Mouse (Mus musculus) kidney, adult 2 months (tissue): ENCODE results near the gene Etv5. TPM values are rescaled to one million over a fixed set of nuclear protein-coding genes. Genes with fewer than 3 reads are reported as not detected.

ENCODE experiments used
- DNase-seq: peaks from one replicate; pipeline ENCODE4 v3.0.0; 2021
- H3K27ac ChIP-seq: fragments of 200-500 bp; 2 replicates; pipeline ENCODE4 v1.5.1; 2012; ENCODE audit warnings: low read depth, low read length, control low read depth, inconsistent platforms; ENCODE audit not compliant: insufficient read depth
- H3K27me3 ChIP-seq: fragments of 200-500 bp; replicated peaks from 2 replicates; pipeline ENCODE4 v1.6.1; 2012; ENCODE audit warnings: mild to moderate bottlenecking, moderate library complexity, low read length, inconsistent platforms; ENCODE audit not compliant: control insufficient read depth, insufficient read depth
- H3K36me3 ChIP-seq: fragments of 200-500 bp; 2 replicates; pipeline ENCODE4 v1.6.1; 2012; ENCODE audit warnings: mild to moderate bottlenecking, moderate library complexity, low read length, inconsistent platforms; ENCODE audit not compliant: control insufficient read depth, insufficient read depth
- H3K4me1 ChIP-seq: fragments of 200-500 bp; 2 replicates; pipeline ENCODE4 v1.6.1; 2011; ENCODE audit warnings: low read length; ENCODE audit not compliant: control insufficient read depth, insufficient read depth
- H3K4me3 ChIP-seq: fragments of 200-500 bp; 2 replicates; pipeline ENCODE4 v1.5.1; 2011; ENCODE audit warnings: mild to moderate bottlenecking, low read depth, low read length, control low read depth; ENCODE audit not compliant: insufficient read depth
- CTCF ChIP-seq: fragments of 200-500 bp; conservative IDR thresholded peaks from 2 replicates; pipeline ENCODE4 v1.5.1; 2011; ENCODE audit warnings: low read depth, mild to moderate bottlenecking, control low read depth, low read length, moderate library complexity, mixed read lengths; ENCODE audit not compliant: insufficient read depth, insufficient read length
- POLR2A ChIP-seq: fragments of 200-500 bp; IDR thresholded peaks from one replicate; pipeline ENCODE4 v1.6.1; 2011; ENCODE audit warnings: low read depth, low read length, control low read depth
- WGBS: fragments of 180-500 bp; shearing (Covaris S2); methylation state at CpG from one replicate; pipeline ENCODE4 v1.1.7; 2018; 5-methylcytosine and 5-hydroxymethylcytosine counted together
- polyA plus RNA-seq: library from polyadenylated mRNA; depleted of rRNA; stranded (reverse); fragments of >200 nt; gene quantifications from 2 replicates; pipeline ENCODE4 v1.2.3, GENCODE M21; 2012; rRNA removed

Etv5 gene
- polyA plus RNA-seq, 1 experiment: 19.7 TPM

DNA sequence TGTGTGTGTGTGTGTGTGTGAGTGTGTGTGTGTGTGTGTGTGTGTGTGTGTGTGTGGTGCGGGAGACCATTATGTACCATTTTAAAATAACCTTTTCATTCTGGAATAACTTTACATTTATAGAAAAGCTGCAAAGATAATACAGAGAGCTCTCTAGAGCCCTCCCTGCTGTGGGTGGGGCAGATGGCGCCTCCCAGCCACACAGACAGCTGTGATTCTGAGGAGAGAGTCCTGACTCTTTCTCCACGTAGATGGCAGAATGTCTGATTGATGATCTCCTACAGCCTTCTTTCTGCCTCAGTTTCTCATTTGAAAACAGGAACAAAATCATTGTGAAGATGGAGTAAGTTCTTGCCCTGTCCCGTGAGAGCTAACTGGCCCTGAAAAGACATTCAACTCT lies 91.5 kb downstream of the Etv5 start:
- WGBS: 83% methylated on average over 4 of the region's 4 CpGs

DNA sequence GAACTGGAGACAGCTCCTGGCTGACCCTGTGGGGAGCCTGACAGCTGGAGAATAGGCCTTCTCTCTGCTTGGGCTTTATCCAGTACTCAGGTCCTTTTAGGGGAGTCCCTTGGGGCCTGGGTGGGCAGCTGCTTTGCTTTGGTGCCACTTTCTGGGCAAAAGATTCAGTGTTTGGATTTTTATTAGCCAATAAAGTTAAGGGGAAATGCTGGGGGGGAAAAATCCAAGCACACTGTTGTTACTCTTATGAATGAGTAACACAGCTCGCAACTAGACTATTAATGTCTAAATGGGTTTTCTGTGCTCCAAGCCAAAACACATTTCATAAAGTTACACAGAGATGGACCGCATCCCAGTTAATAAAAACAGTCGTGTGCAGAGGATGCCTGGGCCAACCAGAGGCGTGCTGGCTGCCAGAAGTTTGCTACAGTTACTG lies 98.3 kb downstream of the Etv5 start:
- no peak for TF ChIP-seq CTCF
- no peak for TF ChIP-seq POLR2A
- 36% methylated on average over 4 of the region's 4 CpGs for WGBS
- Histone ChIP-seq H3K4me3 (no peak overlapping the region), H3K36me3 (no peaks in the 10 kb centered on the region), H3K27ac (peak overlapping the region; percentile 82; the same call in 1 of the 2 replicates), H3K27me3 (no peaks in the 10 kb centered on the region), H3K4me1 (peaks cover 2% of the 10 kb centered on the region; the same call in 1 of the 2 replicates)
- DNase-seq: peak; percentile 68

More for the DNA sequence above, 91.5 kb downstream of the Etv5 start:
- Histone ChIP-seq H3K36me3 (no peaks in the 10 kb centered on the region), H3K4me1 (no peaks in the 10 kb centered on the region), H3K27me3 (no peaks in the 10 kb centered on the region), H3K4me3 (no peak overlapping the region), H3K27ac (no peak overlapping the region)
- TF ChIP-seq POLR2A (no peak), CTCF (no peak)
- no peak for DNase-seq

DNA sequence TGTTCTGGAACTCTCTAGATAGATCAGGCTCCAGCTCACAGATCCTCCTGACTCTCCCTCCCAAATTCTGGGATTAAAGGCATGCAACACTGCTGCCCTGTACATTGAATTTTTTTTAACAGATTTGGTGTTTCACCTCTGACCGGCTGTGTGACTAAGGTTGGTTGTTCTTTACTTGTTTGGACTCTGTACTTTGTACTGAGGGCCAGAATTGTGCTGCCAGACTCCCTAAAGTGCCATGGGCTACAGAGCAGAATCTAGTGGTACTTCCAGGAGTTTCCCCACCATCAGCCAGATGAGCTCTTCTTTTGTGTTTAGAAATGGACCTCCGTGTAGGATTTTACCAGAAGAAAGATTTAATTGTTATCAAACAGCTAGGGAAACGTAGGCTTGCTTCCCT lies 103.7 kb downstream of the Etv5 start:
- WGBS: 63% methylated on average over 3 of the region's 3 CpGs
- H3K27ac ChIP-seq: no peak overlapping the region; the same call in 1 of the 2 replicates
- H3K27me3 ChIP-seq: no peaks in the 10 kb centered on the region
- no peaks in the 10 kb centered on the region for H3K36me3 ChIP-seq
- peaks cover 4% of the 10 kb centered on the region; the same call in 1 of the 2 replicates for H3K4me1 ChIP-seq
- peak; percentile 82 for DNase-seq
- no peak overlapping the region for H3K4me3 ChIP-seq
- TF ChIP-seq CTCF: no peak

Other genes with a start within 250 kb of the Etv5 start
- gene Tra2b, start 173.7 kb downstream of the Etv5 start, polyA plus RNA-seq: 19.4 and 29.1 TPM in 2 replicates
- 1.2 and 1.4 TPM in 2 replicates for gene Dgkg, start 217.5 kb upstream of the Etv5 start, polyA plus RNA-seq